Mouse (Mus musculus): Measurements from ENCODE around the gene Eef1akmt4. TPM values are rescaled to one million over a fixed set of nuclear protein-coding genes. Genes with fewer than 3 reads are reported as not detected.
A peak's percentile ranks its signal among the peaks of the same experiment; 100 is the strongest.
"Not testable (repeated sequence)": the region's sequence is repeated elsewhere in the genome, so short reads cannot be mapped to it uniquely, and the experiment has no call there.

Gene Eef1akmt4
- polyA plus RNA-seq, 1 experiment from 2014 or later: 15.0 TPM

DNA sequence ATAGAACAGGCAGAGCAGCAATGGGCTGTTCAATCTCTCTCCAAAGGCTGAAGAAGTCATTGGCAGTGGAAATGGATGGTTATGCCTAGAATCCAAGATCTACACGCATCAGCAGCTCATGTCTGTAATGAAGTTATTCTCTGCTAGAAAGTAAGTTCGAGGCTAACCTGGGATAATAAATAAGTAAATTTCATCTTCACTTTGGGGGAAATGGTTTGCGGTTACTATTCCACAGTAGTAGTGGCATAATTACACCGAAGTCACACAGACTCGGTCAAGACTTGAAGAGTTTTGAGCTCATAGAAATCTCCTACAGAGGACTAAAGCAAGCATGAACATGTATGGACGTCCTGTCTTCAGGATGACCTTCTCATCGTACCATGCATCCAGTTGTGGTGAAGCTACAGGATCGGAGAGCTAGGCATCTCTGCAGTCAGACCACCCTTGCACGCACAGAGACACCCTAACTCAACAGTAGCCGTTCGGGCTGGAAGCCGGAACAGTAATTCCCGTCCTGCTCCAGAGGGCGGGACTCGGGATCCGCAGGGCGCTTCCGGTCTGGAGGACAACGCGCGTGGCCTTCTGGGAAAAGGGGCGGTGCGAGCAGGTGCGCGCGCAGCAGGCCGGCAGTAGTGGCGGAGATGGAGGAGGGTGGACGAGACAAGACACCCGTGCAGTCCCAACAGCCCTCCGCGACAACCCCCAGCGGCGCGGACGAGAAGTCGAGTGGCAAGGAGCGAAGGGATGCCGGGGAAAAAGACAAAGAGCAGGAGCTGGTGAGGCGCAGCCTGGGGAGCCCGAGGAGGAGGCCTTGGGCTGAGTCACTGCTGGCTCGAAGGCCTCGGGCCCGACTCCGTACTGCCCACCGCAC, 39.9 kb downstream of the Eef1akmt4 start, which contains the start of gene Psmd2:
Gene Psmd2, plus strand, starts transcription at position 577 of the 871 bp plus-strand sequence.
- Histone ChIP-seq H3K4me3 (ENCODE audit: low read depth, low read length) (peak within 1 kb of the TSS; percentile 88), H3K36me3 (ENCODE audit: control insufficient read depth, insufficient read depth) (peaks cover 14% of the 10 kb centered on the region), H3K9ac (ENCODE audit: low read depth, low read length) (peak within 1 kb of the TSS; percentile 86), H3K4me1 (ENCODE audit: control insufficient read depth, low read depth, low read length) (peaks cover 17% of the 10 kb centered on the region), H3K9me3 (replicated peaks; ENCODE audit: control insufficient read depth, low read length) (no peaks in the 10 kb centered on the region), H3K27ac (ENCODE audit: low read length) (peak within 1 kb of the TSS; percentile 69), H3K4me2 (ENCODE audit: low read depth, low read length) (peak within 1 kb of the TSS; percentile 88), H3K27me3 (ENCODE audit: control insufficient read depth, insufficient read depth, low read depth, low read length) (no peaks in the 10 kb centered on the region)
- WGBS (ENCODE audit: insufficient replicate concordance): 1% methylated on average over 46 of the region's 46 CpGs
- ATAC-seq (ENCODE audit: low read depth): peak; percentile 95

DNA sequence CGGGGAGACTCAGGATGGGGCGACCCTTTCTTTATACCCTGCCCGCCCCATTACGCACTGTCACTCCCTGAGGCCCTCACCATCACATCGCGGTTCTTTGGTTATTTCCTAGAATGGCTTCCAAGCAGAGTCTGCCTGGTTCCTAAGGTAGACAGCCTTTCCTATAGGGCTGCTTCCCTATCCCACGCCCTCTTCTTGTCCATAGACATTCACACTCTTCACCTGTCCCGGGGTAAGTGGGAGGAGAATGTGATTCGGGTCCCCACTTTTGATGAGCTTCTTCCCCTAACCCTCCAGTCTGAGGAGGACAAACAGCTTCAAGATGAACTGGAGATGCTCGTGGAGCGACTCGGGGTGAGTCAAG, 40.5 kb downstream of the Eef1akmt4 start:
- 7% methylated on average over 12 of the region's 12 CpGs for WGBS (ENCODE audit: insufficient replicate concordance)
- Histone ChIP-seq H3K9ac (ENCODE audit: low read depth, low read length) (peak overlapping the region; percentile 86), H3K4me2 (ENCODE audit: low read depth, low read length) (peak overlapping the region; percentile 88), H3K4me3 (ENCODE audit: low read depth, low read length) (peak overlapping the region; percentile 88), H3K27me3 (ENCODE audit: control insufficient read depth, insufficient read depth, low read depth, low read length) (no peaks in the 10 kb centered on the region), H3K9me3 (replicated peaks; ENCODE audit: control insufficient read depth, low read length) (no peaks in the 10 kb centered on the region), H3K36me3 (ENCODE audit: control insufficient read depth, insufficient read depth) (peaks cover 19% of the 10 kb centered on the region), H3K4me1 (ENCODE audit: control insufficient read depth, low read depth, low read length) (peaks cover 17% of the 10 kb centered on the region), H3K27ac (ENCODE audit: low read length) (peak overlapping the region; percentile 69; the same call in 1 of the 2 replicates)
- ATAC-seq (ENCODE audit: low read depth): peak; percentile 33

DNA sequence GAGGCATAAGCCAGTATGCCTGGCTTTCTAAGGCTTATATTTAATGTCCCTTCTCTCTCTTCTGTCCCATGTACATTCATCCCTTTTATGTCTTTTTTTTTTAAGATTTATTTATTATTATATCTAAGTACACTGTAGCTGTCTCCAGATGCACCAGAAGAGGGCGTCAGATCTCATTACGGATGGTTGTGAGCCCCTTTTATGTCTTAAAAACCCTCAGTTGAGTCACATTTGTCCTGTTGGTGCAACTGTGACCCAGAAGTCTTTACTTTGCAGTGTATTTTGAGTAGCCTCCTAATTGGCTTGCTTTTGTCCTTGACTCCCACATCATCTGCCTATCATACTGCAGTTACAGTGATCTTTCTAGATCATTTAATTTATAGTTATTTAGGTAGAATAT, 41.9 kb downstream of the Eef1akmt4 start:
- peaks cover 17% of the 10 kb centered on the region for H3K4me1 ChIP-seq (ENCODE audit: control insufficient read depth, low read depth, low read length)
- peaks cover 30% of the 10 kb centered on the region for H3K36me3 ChIP-seq (ENCODE audit: control insufficient read depth, insufficient read depth)
- H3K9me3 ChIP-seq (replicated peaks; ENCODE audit: control insufficient read depth, low read length): no peaks in the 10 kb centered on the region
- H3K4me2 ChIP-seq (ENCODE audit: low read depth, low read length): no peak overlapping the region
- H3K27ac ChIP-seq (ENCODE audit: low read length): no peak overlapping the region
- H3K27me3 ChIP-seq (ENCODE audit: control insufficient read depth, insufficient read depth, low read depth, low read length): no peaks in the 10 kb centered on the region
- no peak for ATAC-seq (ENCODE audit: low read depth)
- no peak overlapping the region for H3K4me3 ChIP-seq (ENCODE audit: low read depth, low read length)
- 47% methylated on average over 2 of the region's 2 CpGs for WGBS (ENCODE audit: insufficient replicate concordance)
- no peak overlapping the region for H3K9ac ChIP-seq (ENCODE audit: low read depth, low read length)

DNA sequence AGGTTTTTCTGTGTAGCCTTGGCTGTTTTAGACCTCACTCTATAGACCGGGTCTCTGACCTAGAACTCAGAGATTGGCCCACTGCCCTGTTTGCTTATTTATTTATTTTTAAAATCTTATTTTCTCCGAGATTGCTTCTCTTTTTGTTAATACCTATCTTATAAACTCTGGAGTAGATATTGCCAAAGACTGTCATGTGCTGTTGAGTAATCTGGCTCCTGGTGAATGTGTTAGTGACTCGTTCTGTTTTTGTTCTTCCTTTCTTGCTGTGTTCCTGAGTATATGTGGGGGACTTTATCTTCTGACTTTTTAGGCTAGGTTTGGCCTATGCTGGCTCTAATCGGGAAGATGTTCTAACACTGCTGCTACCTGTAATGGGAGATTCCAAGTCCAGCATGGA, 46.3 kb downstream of the Eef1akmt4 start:
- Histone ChIP-seq H3K4me2 (ENCODE audit: low read depth, low read length) (no peak overlapping the region), H3K9ac (ENCODE audit: low read depth, low read length) (no peak overlapping the region), H3K27me3 (ENCODE audit: control insufficient read depth, insufficient read depth, low read depth, low read length) (no peaks in the 10 kb centered on the region), H3K36me3 (ENCODE audit: control insufficient read depth, insufficient read depth) (peaks cover 63% of the 10 kb centered on the region), H3K4me1 (ENCODE audit: control insufficient read depth, low read depth, low read length) (peaks cover 6% of the 10 kb centered on the region), H3K9me3 (replicated peaks; ENCODE audit: control insufficient read depth, low read length) (no peaks in the 10 kb centered on the region), H3K27ac (ENCODE audit: low read length) (no peak overlapping the region), H3K4me3 (ENCODE audit: low read depth, low read length) (no peak overlapping the region)
- no peak for ATAC-seq (ENCODE audit: low read depth)
- 76% methylated on average over 4 of the region's 4 CpGs for WGBS (ENCODE audit: insufficient replicate concordance)

DNA sequence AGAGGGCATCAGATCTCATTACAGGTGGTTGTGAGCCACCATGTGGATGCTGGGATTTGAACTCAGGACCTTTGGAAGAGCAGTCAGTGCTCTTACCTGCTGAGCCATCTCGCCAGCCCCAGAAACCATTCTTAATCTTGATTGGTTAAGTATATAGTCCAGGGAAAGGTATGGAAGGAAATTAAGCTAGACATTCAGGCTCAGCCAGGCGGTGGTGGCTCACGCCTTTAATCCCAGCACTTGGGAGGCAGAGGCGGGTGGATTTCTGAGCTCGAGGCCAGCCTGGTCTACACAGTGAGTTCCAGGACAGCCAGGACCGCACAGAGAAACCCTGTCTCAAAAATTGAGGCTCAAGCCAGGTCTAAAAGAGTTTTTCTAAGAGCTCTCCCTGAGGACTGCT, 56.6 kb downstream of the Eef1akmt4 start, which contains the start of gene Eif4g1:
Gene Eif4g1, plus strand, starts transcription at position 301 of the 400 bp plus-strand sequence.
- H3K4me2 ChIP-seq (ENCODE audit: low read depth, low read length); ATAC-seq (ENCODE audit: low read depth); H3K4me3 ChIP-seq (ENCODE audit: low read depth, low read length); H3K27ac ChIP-seq (ENCODE audit: low read length); H3K9ac ChIP-seq (ENCODE audit: low read depth, low read length); H3K27me3 ChIP-seq (ENCODE audit: control insufficient read depth, insufficient read depth, low read depth, low read length); H3K9me3 ChIP-seq (replicated peaks; ENCODE audit: control insufficient read depth, low read length); H3K4me1 ChIP-seq (ENCODE audit: control insufficient read depth, low read depth, low read length); H3K36me3 ChIP-seq (ENCODE audit: control insufficient read depth, insufficient read depth): not testable (repeated sequence)
- WGBS (ENCODE audit: insufficient replicate concordance): 88% methylated on average over 3 of the region's 6 CpGs

MicroRNAs within 50 kb of the gene (microRNA counts, 519-probe panel; counts per million panel counts)
- microRNA mmu-miR-1224: 2,585 counts per million, percentile 69 among the panel's probes with 10 or more counts

Small RNA genes within 50 kb of the gene (microRNA-seq; reads per million reads assigned to microRNA genes)
- gene Mir1224: 2.7 reads per million, percentile 6 among the genes with 10 or more reads in this experiment

Other genes starting within 250 kb of the Eef1akmt4 start
- gene Abcc5, start 185.2 kb upstream of the Eef1akmt4 start, polyA plus RNA-seq (2015; fragmentation: Nextera tagmentation; extraction: Ambion mirVana): 19.3 and 20.5 TPM in 2 replicates
- 41.0 and 44.0 TPM in 2 replicates for gene Eif2b5, start 112.8 kb upstream of the Eef1akmt4 start, polyA plus RNA-seq (2015; fragmentation: Nextera tagmentation; extraction: Ambion mirVana)
- 3.7 and 5.3 TPM in 2 replicates for gene Dvl3, start 94.6 kb upstream of the Eef1akmt4 start, polyA plus RNA-seq (2015; fragmentation: Nextera tagmentation; extraction: Ambion mirVana)
- 388 and 409 TPM in 2 replicates for gene Ap2m1, start 76.1 kb upstream of the Eef1akmt4 start, polyA plus RNA-seq (2015; fragmentation: Nextera tagmentation; extraction: Ambion mirVana)
- 24.6 and 25.8 TPM in 2 replicates for gene Abcf3, start 63.0 kb upstream of the Eef1akmt4 start, polyA plus RNA-seq (2015; fragmentation: Nextera tagmentation; extraction: Ambion mirVana)
- gene Vwa5b2, start 22.1 kb upstream of the Eef1akmt4 start, polyA plus RNA-seq (2015; fragmentation: Nextera tagmentation; extraction: Ambion mirVana): 0.83 and 0.91 TPM in 2 replicates
- not detected in 2 replicates for gene Gm49333, start within 50 bp of the Eef1akmt4 start, polyA plus RNA-seq (2015; fragmentation: Nextera tagmentation; extraction: Ambion mirVana)
- 17.7 and 18.5 TPM in 2 replicates for gene Alg3, start 142 bp downstream of the Eef1akmt4 start, polyA plus RNA-seq (2015; fragmentation: Nextera tagmentation; extraction: Ambion mirVana)
- gene Camk2n2, start 9.7 kb downstream of the Eef1akmt4 start, polyA plus RNA-seq (2015; fragmentation: Nextera tagmentation; extraction: Ambion mirVana): 0.15 and 0.18 TPM in 2 replicates
- gene Ece2, start 18.2 kb downstream of the Eef1akmt4 start, polyA plus RNA-seq (2015; fragmentation: Nextera tagmentation; extraction: Ambion mirVana): 0.09 and 0.15 TPM in 2 replicates
- gene Psmd2, start 40.1 kb downstream of the Eef1akmt4 start, polyA plus RNA-seq (2015; fragmentation: Nextera tagmentation; extraction: Ambion mirVana): 159 and 170 TPM in 2 replicates
- gene Eif4g1, start 56.7 kb downstream of the Eef1akmt4 start, polyA plus RNA-seq (2015; fragmentation: Nextera tagmentation; extraction: Ambion mirVana): 80.9 and 89.4 TPM in 2 replicates
- gene Fam131a, start 81.6 kb downstream of the Eef1akmt4 start, polyA plus RNA-seq (2015; fragmentation: Nextera tagmentation; extraction: Ambion mirVana): 1.4 and 2.3 TPM in 2 replicates
- 27.7 and 31.6 TPM in 2 replicates for gene Polr2h, start 106.1 kb downstream of the Eef1akmt4 start, polyA plus RNA-seq (2015; fragmentation: Nextera tagmentation; extraction: Ambion mirVana)
- gene Clcn2, start 106.2 kb downstream of the Eef1akmt4 start, polyA plus RNA-seq (2015; fragmentation: Nextera tagmentation; extraction: Ambion mirVana): 9.7 and 11.5 TPM in 2 replicates
- 0.32 and 0.39 TPM in 2 replicates for gene Chrd, start 121.5 kb downstream of the Eef1akmt4 start, polyA plus RNA-seq (2015; fragmentation: Nextera tagmentation; extraction: Ambion mirVana)
- 5.1 and 6.1 TPM in 2 replicates for gene Thpo, start 122.9 kb downstream of the Eef1akmt4 start, polyA plus RNA-seq (2015; fragmentation: Nextera tagmentation; extraction: Ambion mirVana)